Mouse (Mus musculus): ENCODE measurements around the gene Prl2c5. TPM values are rescaled to one million over a fixed set of nuclear protein-coding genes. Genes with fewer than 3 reads are reported as not detected.
A peak's percentile ranks its signal among the peaks of the same experiment; 100 is the strongest.
"Not testable (repeated sequence)": the region's sequence is repeated elsewhere in the genome, so short reads cannot be mapped to it uniquely, and the experiment has no call there.

Gene Prl2c5
- not detected for total RNA-seq (2021)
- long read RNA-seq, experiment 1, result 0 reads
- long read RNA-seq, experiment 2, result 0 reads

DNA sequence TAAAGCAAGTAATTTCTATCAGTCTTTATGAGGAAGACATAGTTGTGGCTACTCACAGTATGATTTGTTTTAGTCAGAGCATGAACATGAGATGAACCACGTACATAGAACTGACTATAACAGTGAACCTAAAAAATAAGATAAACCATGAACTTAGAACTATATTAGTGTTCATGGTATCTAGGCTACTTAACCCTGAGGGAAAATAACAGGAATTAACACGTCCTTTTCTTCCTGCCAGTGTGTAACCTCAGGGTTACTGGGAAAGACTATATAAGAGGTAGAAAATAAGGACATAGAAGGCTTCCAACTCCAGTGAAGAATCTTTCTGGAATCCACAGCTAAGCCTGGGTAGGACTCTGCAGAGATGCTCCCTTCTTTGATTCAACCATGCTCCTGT is at the start of gene Prl2c5:
TSS of gene Prl2c5 (plus strand) at position 301 of the 400 bp plus-strand sequence.
- not testable (repeated sequence) for DNase-seq (ENCODE audit: low spot score)

DNA sequence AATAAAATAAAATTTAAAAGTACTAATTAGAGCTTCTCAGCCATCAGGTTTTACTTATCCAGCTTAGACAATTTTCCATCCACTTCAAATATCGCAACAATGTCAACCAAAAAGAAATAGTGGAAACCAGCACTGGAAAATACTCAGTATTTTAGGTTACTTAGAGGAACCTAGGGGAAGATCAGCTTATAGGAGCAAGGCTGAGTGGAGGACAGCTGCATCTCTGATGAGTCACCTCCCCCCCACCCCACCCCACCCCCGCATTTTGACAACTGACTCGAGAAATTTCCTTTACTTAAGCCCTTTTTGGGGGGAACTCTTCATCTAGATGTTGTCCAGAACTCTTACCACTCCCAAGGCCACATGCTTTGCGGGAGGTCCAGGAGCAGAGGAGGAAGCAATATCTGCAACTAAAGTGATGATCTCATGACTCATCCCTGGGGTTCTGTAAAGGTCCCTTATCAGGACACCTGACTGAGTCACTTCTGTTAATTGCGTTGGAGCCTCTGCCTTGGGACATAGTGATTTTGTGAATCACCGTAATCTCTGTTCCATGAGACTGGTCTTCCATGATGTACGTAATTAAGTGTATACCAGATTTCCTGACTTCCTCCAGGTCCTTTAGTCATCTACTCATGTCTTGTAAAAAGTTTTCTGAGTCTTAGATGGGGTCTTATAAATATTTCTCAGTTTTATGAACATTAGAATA is 19.6 kb upstream of the Prl2c5 start:
- not testable (repeated sequence) for DNase-seq (ENCODE audit: low spot score)

DNA sequence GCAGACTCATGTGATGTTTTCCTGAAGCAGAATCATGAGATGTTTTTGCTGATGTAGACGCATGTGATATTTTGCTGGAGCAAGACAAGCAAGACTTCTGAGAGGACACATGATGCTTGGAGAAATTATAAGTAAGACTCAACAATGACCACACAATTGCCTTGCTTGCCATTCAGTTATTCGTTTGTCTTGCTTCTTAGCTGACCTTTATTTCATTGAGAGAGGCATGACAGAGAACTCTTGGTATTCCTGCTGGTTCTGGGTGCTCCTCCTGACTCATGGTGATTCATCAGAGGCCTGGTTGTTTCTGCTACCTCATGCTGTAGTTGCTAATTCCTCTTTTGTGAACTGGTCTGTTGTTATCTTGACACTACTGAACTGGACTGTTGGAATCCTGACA is 13.9 kb upstream of the Prl2c5 start:
- not testable (repeated sequence) for DNase-seq (ENCODE audit: low spot score)

DNA sequence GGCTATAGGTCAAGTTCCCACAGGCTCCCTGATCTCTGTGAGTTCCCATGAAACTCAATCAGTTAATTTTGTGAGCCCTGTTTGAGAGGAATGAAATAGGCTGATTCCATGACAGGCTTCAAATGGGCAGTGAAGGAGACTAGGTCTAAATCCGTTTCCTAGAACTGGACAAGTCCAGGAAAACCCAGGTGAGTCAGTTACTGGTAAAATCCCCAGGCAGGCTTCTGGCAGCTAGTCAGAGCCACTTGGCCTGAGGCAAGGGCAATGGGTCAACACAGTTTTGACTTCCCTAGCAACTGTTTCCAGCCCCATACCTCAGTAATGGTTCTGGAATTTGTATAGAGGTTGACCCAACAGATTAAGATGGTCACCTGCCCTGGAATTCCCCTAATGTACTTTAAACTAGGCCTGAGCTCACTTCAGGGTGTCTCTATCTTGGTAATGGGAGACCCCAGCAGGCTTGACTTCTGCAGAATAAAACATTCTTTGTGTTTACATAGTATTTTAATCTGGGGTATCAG is 8.8 kb upstream of the Prl2c5 start:
- DNase-seq (ENCODE audit: low spot score), result not testable (repeated sequence)

DNA sequence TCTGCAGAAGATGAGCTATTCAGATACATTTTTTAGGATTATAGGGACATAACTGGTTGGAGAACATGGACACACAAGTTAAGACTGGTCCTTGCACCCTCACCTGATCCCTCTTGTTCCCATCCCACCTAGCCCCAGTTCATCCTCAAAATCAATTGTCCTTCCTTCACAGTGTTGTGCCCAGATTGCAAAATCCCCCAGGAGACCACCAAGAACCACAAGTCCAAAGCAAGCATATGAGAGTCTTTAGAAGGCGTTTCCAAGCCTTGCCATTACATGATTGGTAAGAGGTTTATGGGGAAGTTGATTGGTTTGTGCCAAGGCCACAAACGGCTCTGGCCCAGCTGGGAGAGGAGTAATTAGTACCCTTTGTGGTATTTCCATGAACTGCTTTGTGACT is 6.8 kb upstream of the Prl2c5 start:
- DNase-seq (ENCODE audit: low spot score), result not testable (repeated sequence)

DNA sequence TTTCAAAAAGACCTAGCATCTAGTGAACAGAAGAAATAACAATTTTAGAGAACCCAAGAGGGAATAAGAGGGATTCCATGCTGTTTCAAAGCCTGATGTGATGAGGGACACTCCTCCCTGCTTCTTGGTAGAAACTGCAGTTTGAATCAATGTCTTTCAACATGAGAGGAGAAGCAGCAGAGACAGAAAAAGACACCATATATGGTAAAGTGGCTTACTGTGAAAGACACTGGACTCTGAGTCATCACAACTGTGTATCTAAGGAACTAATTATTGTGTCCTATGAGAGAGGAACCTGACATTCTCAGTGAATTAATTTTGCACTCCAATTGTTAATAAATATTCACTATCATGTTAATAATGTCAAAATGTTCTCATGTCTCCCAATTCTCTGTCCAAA is 28.7 kb downstream of the Prl2c5 start:
- not testable (repeated sequence) for DNase-seq (ENCODE audit: low spot score)

DNA sequence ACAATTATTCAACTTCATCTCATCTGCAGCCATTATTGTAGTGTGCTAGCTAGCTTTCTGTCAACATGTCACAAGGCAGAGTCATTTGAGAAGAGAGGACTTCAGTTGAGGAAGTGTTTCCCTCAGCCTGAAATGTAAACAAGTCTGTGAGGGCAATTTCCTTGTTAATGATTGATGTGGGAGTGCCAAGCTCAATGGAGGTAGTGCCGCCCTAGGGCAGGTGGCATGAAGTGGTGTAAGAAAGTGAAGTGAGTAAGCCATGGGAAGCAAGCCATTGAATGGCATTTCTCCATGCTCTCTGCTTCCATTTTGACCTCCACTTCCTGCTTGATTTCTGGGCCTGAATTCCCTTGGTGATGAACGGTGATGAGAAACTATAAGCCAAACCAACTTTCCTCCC is 33.8 kb downstream of the Prl2c5 start:
- DNase-seq (ENCODE audit: low spot score), result not testable (repeated sequence)

DNA sequence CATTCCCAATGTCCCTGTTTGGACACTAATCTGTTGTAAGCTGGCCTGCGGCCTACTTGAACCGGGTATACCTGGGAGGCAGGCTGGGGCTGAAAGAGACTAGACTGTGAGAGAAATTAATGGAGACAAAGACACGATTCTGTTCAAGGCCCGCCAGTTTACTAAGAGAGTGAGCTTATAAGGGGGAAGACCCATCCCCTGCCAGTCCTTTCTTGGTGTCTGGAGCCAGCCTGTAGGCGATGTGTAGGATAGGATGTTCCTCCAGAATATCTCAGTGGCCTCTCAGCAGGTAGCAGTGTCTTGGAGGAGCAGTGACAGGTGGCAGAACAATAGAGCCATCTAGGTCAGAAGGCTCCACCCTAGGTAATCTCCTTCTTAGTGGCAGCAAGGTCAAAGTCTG is 37.7 kb downstream of the Prl2c5 start:
- DNase-seq (ENCODE audit: low spot score), result not testable (repeated sequence)

DNA sequence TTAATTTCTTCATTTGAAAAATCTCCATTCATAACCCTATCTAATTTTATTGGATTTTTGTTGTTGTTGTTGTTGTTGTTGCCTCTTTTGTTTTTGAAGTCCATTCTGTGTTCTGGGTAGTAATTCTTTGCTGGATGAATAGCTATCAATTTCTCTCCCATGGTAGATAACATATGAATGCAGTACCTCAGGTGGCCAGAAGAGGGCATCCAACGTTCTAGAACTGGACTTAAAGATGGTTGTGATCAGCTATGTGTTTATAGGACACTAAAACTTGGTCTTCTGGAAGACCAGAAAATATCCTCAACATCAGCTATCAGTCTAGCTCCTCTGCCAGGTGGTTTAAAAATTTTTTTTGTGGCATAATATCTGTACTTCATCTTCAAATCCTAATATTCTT is 54.9 kb downstream of the Prl2c5 start:
- DNase-seq (ENCODE audit: low spot score), result peak; percentile 25

Other genes with a start within 250 kb of the Prl2c5 start
- not detected for gene Prl2c2, start 177.3 kb upstream of the Prl2c5 start, total RNA-seq (2021)
- 1 to 10 TPM; 2.0 to 4.6 TPM for gene Gpr137b, start 211.3 kb downstream of the Prl2c5 start, total RNA-seq (2021)